Mouse (Mus musculus) gastrocnemius, postnatal 25 days (tissue): ENCODE results near the gene Tbx5. TPM values are rescaled to one million over a fixed set of nuclear protein-coding genes. Genes with fewer than 3 reads are reported as not detected.

ENCODE experiments used
- DNase-seq: peaks from one replicate; pipeline ENCODE4 v3.0.0; 2022
- long read RNA-seq, 2 experiments: library from polyadenylated mRNA; stranded (forward); transcript quantifications; one replicate each; pipeline ENCODE4 v2.0.0; 2021
- total RNA-seq, 2 experiments: library from RNA; stranded (reverse); gene quantifications; 1 replicate in 1 of 2; 2 replicates in 1 of 2; pipeline ENCODE4 v1.2.3; 2021

The Tbx5 gene
- under 1 TPM in 1 of 2 experiments, not detected in 1; 0.19 TPM for total RNA-seq
- long read RNA-seq, experiment 1: 0 reads
- long read RNA-seq, experiment 2: 0 reads

GRCm38 (mm10) chr5:119832479-119832796 lies at the start of gene Tbx5:
Gene Tbx5, plus strand, starts transcription at chr5:119832668.
- no peak for DNase-seq

GRCm38 (mm10) chr5:119785959-119786358 lies 46.5 kb upstream of the Tbx5 start:
- DNase-seq: no peak

GRCm38 (mm10) chr5:119791664-119792063 lies 40.8 kb upstream of the Tbx5 start:
- DNase-seq: no peak

GRCm38 (mm10) chr5:119793972-119794371 lies 38.5 kb upstream of the Tbx5 start:
- DNase-seq: no peak

GRCm38 (mm10) chr5:119795376-119795775 lies 37.1 kb upstream of the Tbx5 start:
- no peak for DNase-seq

GRCm38 (mm10) chr5:119795777-119796176 lies 36.7 kb upstream of the Tbx5 start:
- DNase-seq: no peak

- no peak for DNase-seq
These were observed 35.9 kb upstream of the Tbx5 start for GRCm38 (mm10) chr5:119796443-119797160.

GRCm38 (mm10) chr5:119797580-119798150 lies 34.8 kb upstream of the Tbx5 start:
- no peak for DNase-seq

GRCm38 (mm10) chr5:119798261-119798660 lies 34.2 kb upstream of the Tbx5 start:
- no peak for DNase-seq

GRCm38 (mm10) chr5:119798713-119799418 lies 33.6 kb upstream of the Tbx5 start:
- no peak for DNase-seq

GRCm38 (mm10) chr5:119799419-119800242 lies 32.8 kb upstream of the Tbx5 start:
- DNase-seq: no peak

GRCm38 (mm10) chr5:119800243-119800665 lies 32.2 kb upstream of the Tbx5 start:
- DNase-seq: no peak

- no peak for DNase-seq
These were observed 29.7 kb upstream of the Tbx5 start for GRCm38 (mm10) chr5:119802617-119803410.

- DNase-seq: no peak
These were observed 28.8 kb upstream of the Tbx5 start for GRCm38 (mm10) chr5:119803411-119804251.

- no peak for DNase-seq
These were observed 28.0 kb upstream of the Tbx5 start for GRCm38 (mm10) chr5:119804301-119805039.

- DNase-seq: no peak
These were observed 26.8 kb upstream of the Tbx5 start for GRCm38 (mm10) chr5:119805636-119806035.

GRCm38 (mm10) chr5:119806467-119806866 lies 26.0 kb upstream of the Tbx5 start:
- DNase-seq: no peak

- DNase-seq: no peak
These were observed 24.8 kb upstream of the Tbx5 start for GRCm38 (mm10) chr5:119807481-119808183.

GRCm38 (mm10) chr5:119808713-119809112 lies 23.8 kb upstream of the Tbx5 start:
- no peak for DNase-seq
